Mouse (Mus musculus) forelimb bud, embryonic 11.5 days (tissue): Measurements from ENCODE around the gene Dhrs3.

Source experiments
- DNase-seq: peaks from one replicate; pipeline ENCODE4 v3.0.0-alpha.2; 2012; ENCODE audit warnings: low read depth, low spot score

The Dhrs3 gene

GRCm38 (mm10) chr4:144939847-144940411 lies 47.3 kb downstream of the Dhrs3 start:
- no peak for DNase-seq

DNA sequence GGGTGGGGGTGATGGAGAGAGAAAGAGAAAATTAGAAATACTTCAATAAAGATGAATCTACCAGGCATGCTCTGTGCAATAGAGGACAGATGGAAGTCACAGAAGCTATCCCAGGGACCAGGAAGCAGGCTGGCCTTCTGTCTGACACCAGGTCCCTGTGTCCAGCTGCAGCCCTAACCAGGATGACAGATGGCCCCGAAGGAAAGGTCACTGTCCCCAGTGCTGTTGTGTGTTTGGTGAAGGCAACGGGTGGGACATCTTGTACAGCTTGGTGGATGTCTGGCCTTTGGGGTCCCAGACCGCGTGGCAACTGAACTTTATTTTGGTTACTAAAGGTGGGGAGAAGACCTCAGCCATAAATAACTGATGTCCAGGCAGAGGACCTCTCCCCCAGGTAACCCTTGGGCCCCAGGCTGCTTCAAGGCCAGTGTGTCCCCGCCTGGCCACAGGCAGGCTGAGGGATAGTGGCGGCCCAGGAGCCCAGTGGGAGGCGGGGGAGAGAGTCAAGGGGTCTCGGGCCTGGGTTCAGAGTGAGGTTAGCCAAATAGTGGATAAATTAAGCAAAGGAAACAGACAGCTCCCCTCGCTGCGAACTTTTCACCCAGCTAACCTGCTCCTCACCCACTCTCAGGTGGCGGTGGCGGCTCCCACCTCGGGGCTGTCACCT lies 48.3 kb downstream of the Dhrs3 start:
- DNase-seq = no peak

DNA sequence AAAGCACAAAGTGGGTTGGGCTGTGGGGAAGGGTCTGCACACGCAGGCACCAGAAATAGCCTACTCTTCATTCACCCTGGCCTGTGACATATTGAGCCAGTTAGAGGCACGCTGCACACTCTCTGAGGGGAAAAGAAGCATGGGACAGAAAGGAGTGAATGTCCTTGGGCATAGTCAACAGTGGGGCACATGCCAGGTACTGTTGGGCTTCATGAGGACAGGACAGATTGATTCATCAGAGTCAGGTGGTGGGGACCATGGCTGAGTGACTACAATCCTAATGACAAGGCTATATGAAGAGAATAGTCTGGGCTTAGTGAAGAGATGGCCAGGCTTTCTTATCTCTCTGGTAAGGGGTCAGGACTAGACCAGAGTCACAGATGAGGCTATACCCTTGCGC lies 49.8 kb downstream of the Dhrs3 start:
- no peak for DNase-seq

GRCm38 (mm10) chr4:144943273-144943672 lies 50.6 kb downstream of the Dhrs3 start:
- DNase-seq = no peak

- DNase-seq = no peak
Observed at GRCm38 (mm10) chr4:144947738-144948390, 55.2 kb downstream of the Dhrs3 start.

DNA sequence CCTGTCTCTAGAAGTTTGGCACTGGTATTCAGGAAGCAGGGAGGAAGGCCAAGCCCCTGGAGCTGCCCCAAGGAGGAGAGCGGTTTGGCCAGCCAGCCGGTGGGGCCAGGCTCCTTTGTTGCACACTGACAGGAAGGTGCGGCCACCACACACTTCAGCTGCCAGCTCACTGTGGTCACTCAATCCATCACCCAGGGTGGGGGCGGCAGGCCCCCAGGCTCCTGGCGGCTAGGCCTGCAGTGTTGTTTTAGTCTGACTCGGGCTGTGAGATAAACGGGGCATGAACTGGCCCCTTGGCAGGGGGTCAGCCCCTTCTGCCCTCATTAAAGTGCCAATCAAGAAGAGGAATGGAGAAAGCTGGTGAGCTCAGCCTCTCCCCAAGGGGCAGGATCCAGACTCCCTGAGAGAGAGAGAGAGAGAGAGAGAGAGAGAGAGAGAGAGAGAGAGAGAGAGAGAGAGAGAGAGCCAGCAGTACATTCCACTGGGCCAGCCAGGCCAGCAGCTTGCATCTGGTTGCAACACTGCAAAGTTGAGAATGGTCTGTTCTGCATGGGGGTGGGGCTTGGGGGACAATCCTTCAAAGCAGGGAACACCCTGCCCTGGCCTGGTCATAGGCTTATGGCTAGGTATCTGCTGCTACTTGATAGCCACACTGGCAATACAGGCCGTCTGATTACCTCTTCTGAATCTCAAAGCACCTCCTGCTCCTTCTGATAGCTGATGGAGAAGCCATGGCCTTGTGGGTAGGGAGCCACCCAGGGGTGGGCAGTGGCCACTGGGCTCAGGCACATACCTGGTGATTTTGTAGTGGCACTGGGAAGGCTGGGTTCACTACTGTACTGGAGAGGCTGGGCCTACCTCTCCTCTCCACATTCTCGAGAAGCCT lies 57.1 kb downstream of the Dhrs3 start:
- peak; percentile 66 for DNase-seq

DNA sequence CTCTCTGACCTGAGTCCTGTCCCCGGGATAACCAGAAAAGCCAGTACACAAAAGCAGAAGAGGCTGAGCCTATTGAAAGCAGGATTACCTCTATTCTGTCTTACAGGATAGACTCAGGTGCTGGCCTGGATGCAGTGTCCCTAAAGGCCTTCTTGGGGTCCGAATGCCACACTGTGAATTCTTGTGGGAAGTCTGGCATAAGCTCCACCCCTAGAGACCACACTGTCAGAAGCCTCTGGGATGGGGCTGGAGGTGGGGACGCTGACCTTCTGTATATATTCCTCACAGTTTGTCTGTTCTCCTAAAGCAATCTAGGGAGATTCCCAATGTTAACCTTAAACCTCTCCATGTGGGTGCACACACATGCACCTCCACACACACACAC lies 57.7 kb downstream of the Dhrs3 start:
- no peak for DNase-seq

GRCm38 (mm10) chr4:144950883-144951282 lies 58.3 kb downstream of the Dhrs3 start:
- no peak for DNase-seq

GRCm38 (mm10) chr4:144951859-144952258 lies 59.2 kb downstream of the Dhrs3 start:
- DNase-seq = no peak

GRCm38 (mm10) chr4:144953421-144953820 lies 60.8 kb downstream of the Dhrs3 start:
- DNase-seq = no peak

DNA sequence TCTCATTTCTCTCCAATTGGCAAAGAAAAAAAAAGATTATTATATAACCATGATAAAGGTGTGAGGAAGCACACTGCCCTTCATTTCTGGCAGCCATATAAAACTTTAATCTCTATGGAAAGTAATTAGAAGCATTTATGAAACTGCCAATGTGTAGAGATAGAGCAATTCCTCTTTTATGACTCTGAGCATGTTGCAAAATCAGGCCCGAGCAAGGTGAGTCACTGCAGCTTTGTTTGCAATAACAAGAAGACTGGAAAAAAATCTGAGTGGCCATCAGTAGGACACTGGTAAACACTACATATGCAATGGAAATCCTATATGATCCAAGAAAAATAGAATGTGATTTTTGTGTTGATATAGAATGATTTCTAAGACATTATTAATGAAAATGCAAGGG lies 63.2 kb downstream of the Dhrs3 start:
- DNase-seq = no peak

DNA sequence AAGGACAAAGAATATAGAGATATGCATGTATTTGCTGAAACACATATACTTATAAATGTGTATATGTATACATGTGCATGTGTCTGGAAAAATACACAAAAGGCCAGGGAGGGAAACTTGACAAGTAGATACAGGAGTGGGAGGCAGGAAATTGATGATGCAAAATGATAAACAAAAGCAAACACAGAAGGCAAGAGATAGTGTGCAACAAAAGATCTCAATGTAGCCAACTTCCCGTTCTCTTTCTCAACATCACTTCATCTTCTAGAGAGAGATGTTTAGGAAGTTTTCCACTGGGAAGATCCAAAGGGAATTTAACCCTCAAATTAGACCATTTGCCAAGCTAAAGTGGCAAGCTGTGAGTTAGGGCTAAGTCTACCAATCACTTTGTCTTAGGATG lies 63.7 kb downstream of the Dhrs3 start:
- DNase-seq = no peak

DNA sequence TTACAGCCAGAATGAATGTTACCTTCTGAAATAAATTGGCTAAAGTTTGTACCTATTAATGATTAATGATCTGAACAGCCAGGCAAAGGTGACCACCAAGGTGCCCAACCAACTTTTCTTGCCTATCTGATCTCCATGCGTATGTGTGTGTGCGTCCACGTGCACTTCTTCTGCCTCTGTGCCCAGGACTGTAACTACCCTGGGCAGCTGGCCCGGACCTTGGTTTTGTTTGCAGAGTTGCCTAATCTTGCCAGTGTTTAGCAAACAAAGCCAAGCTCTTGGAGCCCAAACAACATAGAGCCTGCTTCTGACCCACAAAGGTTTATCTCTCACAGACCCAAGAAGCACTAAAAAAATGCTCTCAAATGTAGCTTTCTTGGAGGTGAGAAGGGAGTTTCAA lies 64.6 kb downstream of the Dhrs3 start:
- DNase-seq = no peak

GRCm38 (mm10) chr4:144957721-144958120 lies 65.1 kb downstream of the Dhrs3 start:
- DNase-seq = no peak

DNA sequence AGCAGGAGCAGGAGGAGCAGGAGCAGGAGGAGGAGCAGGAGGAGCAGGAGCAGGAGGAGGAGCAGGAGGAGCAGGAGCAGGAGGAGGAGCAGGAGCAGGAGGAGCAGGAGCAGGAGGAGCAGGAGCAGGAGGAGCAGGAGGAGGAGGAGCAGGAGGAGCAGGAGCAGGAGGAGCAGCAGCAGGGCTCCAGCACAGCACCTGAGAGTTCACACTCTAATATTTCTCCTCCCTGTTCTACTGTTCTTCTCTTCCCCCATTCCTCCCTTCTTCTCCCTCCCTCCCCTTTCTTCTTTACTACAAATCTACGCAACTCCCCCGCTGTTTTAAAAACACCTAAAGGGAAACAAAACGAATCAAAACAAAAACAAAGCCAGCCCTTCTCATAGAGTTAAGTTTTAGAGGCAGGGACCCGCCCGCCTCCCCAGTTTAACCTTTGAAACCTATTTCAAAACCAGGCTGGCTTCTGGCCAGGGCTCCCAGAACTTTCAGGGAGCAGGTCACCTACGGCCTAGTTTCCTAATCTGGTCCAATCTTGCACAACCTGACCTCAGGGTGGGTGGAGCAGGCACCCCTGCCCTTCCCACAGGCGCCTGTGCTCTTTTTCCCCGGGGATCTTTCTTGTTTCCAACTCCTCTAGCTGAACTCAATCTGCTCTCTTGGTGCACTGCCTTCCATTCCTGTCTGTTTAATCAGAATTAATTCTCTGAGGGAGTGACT lies 67.7 kb downstream of the Dhrs3 start:
- no peak for DNase-seq

GRCm38 (mm10) chr4:144961232-144961631 lies 68.6 kb downstream of the Dhrs3 start:
- no peak for DNase-seq

DNA sequence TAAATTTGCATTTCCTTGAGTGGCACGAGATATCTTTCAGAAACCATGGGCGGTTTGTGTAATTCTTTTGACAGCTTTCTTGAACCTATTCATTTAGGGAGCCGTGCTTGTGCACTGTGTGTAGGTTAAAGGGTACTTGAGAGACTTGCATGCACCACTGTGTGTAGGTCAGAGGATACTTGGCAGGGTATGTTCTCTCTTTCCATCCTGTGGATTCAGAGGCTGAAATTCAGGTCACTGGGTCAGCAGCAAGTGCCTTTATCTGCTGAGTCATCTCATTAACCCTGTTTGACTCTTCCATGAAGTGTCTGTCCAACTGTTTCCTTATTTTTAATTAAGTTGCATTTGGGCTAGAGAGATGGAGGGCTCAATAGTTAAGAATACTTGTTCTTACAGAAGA lies 69.1 kb downstream of the Dhrs3 start:
- DNase-seq = no peak

DNA sequence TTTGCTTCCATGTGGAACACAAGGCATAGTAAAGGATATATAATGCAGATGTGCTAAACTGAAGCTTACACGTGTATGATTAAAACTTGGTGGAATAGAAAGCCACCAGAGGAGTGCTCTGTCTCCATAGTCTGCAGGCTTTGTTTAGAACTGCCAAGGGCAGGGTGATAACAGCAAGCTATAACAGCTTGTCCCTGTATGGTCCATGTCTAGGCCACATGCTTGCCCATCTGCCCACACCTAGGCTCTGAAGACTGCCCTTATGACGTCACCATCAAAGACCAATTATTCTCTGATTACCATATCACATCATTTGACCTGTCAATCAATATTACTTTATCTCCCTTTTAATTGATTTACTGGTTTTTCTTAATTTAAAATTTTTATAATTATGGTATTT lies 72.6 kb downstream of the Dhrs3 start:
- no peak for DNase-seq

- DNase-seq = no peak
Observed at GRCm38 (mm10) chr4:144968371-144968770, 75.7 kb downstream of the Dhrs3 start.

DNA sequence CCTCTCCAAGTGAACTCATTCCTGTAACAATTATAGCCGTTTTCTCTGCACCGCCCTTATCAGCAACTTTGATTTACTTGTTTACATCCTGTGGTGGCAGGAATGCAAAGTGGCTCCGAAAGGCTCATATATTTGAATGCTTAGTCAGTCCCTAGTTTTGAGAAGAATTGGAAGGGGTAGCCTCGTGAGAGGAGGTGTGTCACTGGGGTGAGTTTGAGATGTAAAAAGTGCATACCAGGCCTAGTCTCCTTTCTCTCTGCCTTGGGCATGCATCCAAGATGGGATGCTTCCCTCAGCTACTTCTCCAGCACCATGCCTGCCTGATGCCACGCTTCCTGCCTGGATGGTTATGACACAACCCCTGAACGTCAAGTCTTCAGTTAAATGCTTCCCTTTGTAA lies 76.4 kb downstream of the Dhrs3 start:
- no peak for DNase-seq

- no peak for DNase-seq
Observed at GRCm38 (mm10) chr4:144971048-144971447, 78.4 kb downstream of the Dhrs3 start.
